Mouse (Mus musculus) lung, postnatal 0 days (tissue): ENCODE data around the gene Narf. TPM values are rescaled to one million over a fixed set of nuclear protein-coding genes. Genes with fewer than 3 reads are reported as not detected.

Source experiments
- ATAC-seq: fragments of 200-750 bp; cut with Nextera tagmentation; 2 replicates; pipeline ENCODE4 v1.8.0; 2017; ENCODE audit warnings: moderate library complexity
- DNase-seq: peaks from one replicate; pipeline ENCODE4 v3.0.0-alpha.2; 2016; ENCODE audit warnings: low spot score
- H3K27ac ChIP-seq: fragments of 300-500 bp; sonication (generic); 2 replicates; pipeline ENCODE4 v1.5.1; 2014; ENCODE audit warnings: antibody characterized with exemption, mild to moderate bottlenecking, low read length, mixed read lengths
- H3K27me3 ChIP-seq: fragments of 300-500 bp; sonication (generic); replicated peaks from 2 replicates; pipeline ENCODE4 v1.6.1; 2014; ENCODE audit warnings: low read length, mixed read lengths; ENCODE audit not compliant: insufficient read depth
- H3K36me3 ChIP-seq: fragments of 300-500 bp; sonication (generic); 2 replicates; pipeline ENCODE4 v1.6.1; 2014; ENCODE audit warnings: low read length, mixed read lengths; ENCODE audit not compliant: insufficient read depth
- H3K4me1 ChIP-seq: fragments of 300-500 bp; sonication (generic); 2 replicates; pipeline ENCODE4 v1.6.1; 2014; ENCODE audit warnings: antibody characterized with exemption, low read depth, low read length, mixed read lengths; ENCODE audit not compliant: insufficient read depth
- H3K4me2 ChIP-seq: fragments of 300-500 bp; sonication (generic); replicated peaks from 2 replicates; pipeline ENCODE4 v1.6.1; 2014; ENCODE audit warnings: low read depth, mild to moderate bottlenecking, low read length, moderate library complexity, mixed read lengths
- H3K4me3 ChIP-seq: fragments of 300-500 bp; sonication (generic); 2 replicates; pipeline ENCODE4 v1.5.1; 2014; ENCODE audit warnings: low read depth, low read length
- H3K9ac ChIP-seq: fragments of 300-500 bp; sonication (generic); replicated peaks from 2 replicates; pipeline ENCODE4 v1.6.1; 2014; ENCODE audit warnings: low read depth, mild to moderate bottlenecking
- H3K9me3 ChIP-seq: fragments of 300-500 bp; sonication (generic); 2 replicates; pipeline ENCODE4 v1.6.1; 2016; ENCODE audit warnings: low read length, mixed read lengths
- CTCF ChIP-seq: IDR thresholded peaks from 2 replicates; pipeline ENCODE4 v1.5.1; 2016; ENCODE audit warnings: antibody characterized with exemption, mild to moderate bottlenecking
- EP300 ChIP-seq: IDR thresholded peaks from 2 replicates; pipeline ENCODE4 v1.6.1; 2016; ENCODE audit warnings: antibody characterized with exemption, mild to moderate bottlenecking, control low read depth
- WGBS: fragments of 180-500 bp; shearing (Covaris S2); extraction: QIAGEN DNeasy Blood & Tissue Kit; methylation state at CpG from one replicate; pipeline ENCODE4 v1.1.7; 2014; 5-methylcytosine and 5-hydroxymethylcytosine counted together
- polyA plus RNA-seq: library from polyadenylated mRNA; unstranded; fragments of >200 nt; fragmentation: Nextera tagmentation; extraction: Ambion mirVana; gene quantifications from 2 replicates; pipeline ENCODE4 v1.2.1, GENCODE M21; 2015

Gene Narf
- polyA plus RNA-seq, 1 experiment from 2014 or later, result 18.7 TPM

GRCm38 (mm10) chr11:121289859-121290258 lies 52.8 kb downstream of the Narf start:
- Histone ChIP-seq H3K9ac (no peak overlapping the region), H3K4me1 (no peaks in the 10 kb centered on the region), H3K27me3 (no peaks in the 10 kb centered on the region), H3K27ac (no peak overlapping the region), H3K9me3 (no peaks in the 10 kb centered on the region), H3K4me3 (no peak overlapping the region), H3K4me2 (no peak overlapping the region), H3K36me3 (peaks cover 29% of the 10 kb centered on the region; the same call in 1 of the 2 replicates)
- 91% methylated on average over 3 of the region's 3 CpGs for WGBS
- ATAC-seq (no peak), DNase-seq (peak; percentile 23)
- TF ChIP-seq CTCF (peak; percentile 54), EP300 (no peak)

GRCm38 (mm10) chr11:121294771-121295170 lies 57.7 kb downstream of the Narf start:
- Histone ChIP-seq H3K4me1 (no peaks in the 10 kb centered on the region), H3K27me3 (no peaks in the 10 kb centered on the region), H3K9ac (no peak overlapping the region), H3K36me3 (peaks cover 23% of the 10 kb centered on the region; the same call in 1 of the 2 replicates), H3K4me2 (no peak overlapping the region), H3K27ac (no peak overlapping the region), H3K9me3 (no peaks in the 10 kb centered on the region), H3K4me3 (no peak overlapping the region)
- ATAC-seq (no peak), DNase-seq (no peak)
- 96% methylated on average over 5 of the region's 5 CpGs for WGBS
- TF ChIP-seq CTCF, result no peak
- TF ChIP-seq EP300, result no peak

- DNase-seq (no peak), ATAC-seq (no peak)
- Histone ChIP-seq H3K4me2 (no peak overlapping the region), H3K4me1 (no peaks in the 10 kb centered on the region), H3K36me3 (peaks cover 20% of the 10 kb centered on the region; the same call in 1 of the 2 replicates), H3K27me3 (no peaks in the 10 kb centered on the region), H3K4me3 (no peak overlapping the region), H3K9me3 (no peaks in the 10 kb centered on the region), H3K9ac (no peak overlapping the region), H3K27ac (no peak overlapping the region)
- WGBS, result 89% methylated on average over 8 of the region's 8 CpGs
- TF ChIP-seq CTCF (no peak), EP300 (no peak)
Measured at GRCm38 (mm10) chr11:121298493-121298892, 61.4 kb downstream of the Narf start.

GRCm38 (mm10) chr11:121300265-121300664 lies 63.2 kb downstream of the Narf start:
- no peaks in the 10 kb centered on the region for H3K27me3 ChIP-seq
- DNase-seq (no peak), ATAC-seq (no peak)
- no peak for TF ChIP-seq EP300
- TF ChIP-seq CTCF, result no peak
- H3K9me3 ChIP-seq, result no peaks in the 10 kb centered on the region
- no peaks in the 10 kb centered on the region for H3K4me1 ChIP-seq
- no peak overlapping the region for H3K27ac ChIP-seq
- H3K4me3 ChIP-seq, result no peak overlapping the region
- H3K9ac ChIP-seq, result no peak overlapping the region
- 91% methylated on average over 9 of the region's 9 CpGs for WGBS
- H3K4me2 ChIP-seq, result no peak overlapping the region
- H3K36me3 ChIP-seq, result peaks cover 17% of the 10 kb centered on the region; the same call in 1 of the 2 replicates

- no peak overlapping the region for H3K9ac ChIP-seq
- no peak for DNase-seq
- 92% methylated on average over 6 of the region's 6 CpGs for WGBS
- H3K27me3 ChIP-seq, result no peaks in the 10 kb centered on the region
- no peak overlapping the region for H3K27ac ChIP-seq
- no peak overlapping the region for H3K4me3 ChIP-seq
- TF ChIP-seq EP300 (no peak), CTCF (no peak)
- no peaks in the 10 kb centered on the region for H3K4me1 ChIP-seq
- H3K36me3 ChIP-seq, result peaks cover 17% of the 10 kb centered on the region; the same call in 1 of the 2 replicates
- H3K4me2 ChIP-seq, result no peak overlapping the region
- ATAC-seq, result no peak
- no peaks in the 10 kb centered on the region for H3K9me3 ChIP-seq
Measured at GRCm38 (mm10) chr11:121305371-121305770, 68.3 kb downstream of the Narf start.

Other genes starting within 250 kb of the Narf start
- 83.7 and 84.4 TPM in 2 replicates for gene Csnk1d, start 245.9 kb upstream of the Narf start, polyA plus RNA-seq
- 2.4 TPM in 2 replicates for gene Cd7, start 197.8 kb upstream of the Narf start, polyA plus RNA-seq
- 0.24 and 0.31 TPM in 2 replicates for gene Sectm1b, start 173.7 kb upstream of the Narf start, polyA plus RNA-seq
- 0.29 TPM in 2 replicates for gene Sectm1a, start 156.0 kb upstream of the Narf start, polyA plus RNA-seq
- gene Tex19.2, start 118.6 kb upstream of the Narf start, polyA plus RNA-seq, result not detected in 2 replicates
- gene Tex19.1, start 91.1 kb upstream of the Narf start, polyA plus RNA-seq, result not detected in 2 replicates
- gene Uts2r, start 77.0 kb upstream of the Narf start, polyA plus RNA-seq, result not detected in 2 replicates
- gene Hexdc, start 32.8 kb upstream of the Narf start, polyA plus RNA-seq, result 4.5 and 6.1 TPM in 2 replicates
- gene Ogfod3, start 32.5 kb upstream of the Narf start, polyA plus RNA-seq, result 18.3 and 20.3 TPM in 2 replicates
- gene Cybc1, start 7.9 kb upstream of the Narf start, polyA plus RNA-seq, result 28.9 and 29.3 TPM in 2 replicates
- gene Foxk2, start 22.7 kb downstream of the Narf start, polyA plus RNA-seq, result 4.0 and 5.1 TPM in 2 replicates
- gene Wdr45b, start 117.2 kb downstream of the Narf start, polyA plus RNA-seq, result 62.2 and 63.0 TPM in 2 replicates
- 4.0 and 5.6 TPM in 2 replicates for gene Rab40b, start 151.0 kb downstream of the Narf start, polyA plus RNA-seq
- 5.8 and 6.1 TPM in 2 replicates for gene Fn3krp, start 184.1 kb downstream of the Narf start, polyA plus RNA-seq
- 0.81 and 1.3 TPM in 2 replicates for gene Fn3k, start 197.7 kb downstream of the Narf start, polyA plus RNA-seq
- gene Tbcd, start 214.7 kb downstream of the Narf start, polyA plus RNA-seq, result 21.5 and 24.4 TPM in 2 replicates